Mouse (Mus musculus) monocyte, adult 2 months (primary cell): ENCODE measurements around the gene Wdr81.

Experiments
- DNase-seq, 2 experiments: peaks; one replicate each; pipeline ENCODE4 v3.0.0; 2022; ENCODE audit warnings: low spot score in 2 of 2, low read depth in 1 of 2

Wdr81 gene

DNA sequence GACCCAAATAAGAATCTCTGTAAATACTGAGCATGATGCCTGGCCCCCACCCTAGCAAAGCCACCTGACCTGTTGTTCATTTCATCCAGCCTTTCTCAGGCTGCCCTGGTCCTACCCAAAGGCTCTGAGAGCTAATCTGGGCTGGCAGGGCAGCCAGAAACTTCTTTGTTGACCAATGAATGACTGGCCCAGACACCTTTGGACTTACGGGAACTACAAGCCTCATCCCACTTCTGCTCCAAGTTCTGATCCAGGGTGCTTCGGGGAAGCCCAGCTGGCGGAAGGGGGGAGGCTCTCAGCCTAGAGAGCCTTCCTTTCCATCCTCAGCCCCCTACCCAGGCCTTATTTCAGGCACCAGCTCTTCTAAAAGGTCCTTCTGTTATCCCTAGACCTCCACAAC, 15.7 kb downstream of the Wdr81 start:
- no peak for DNase-seq

DNA sequence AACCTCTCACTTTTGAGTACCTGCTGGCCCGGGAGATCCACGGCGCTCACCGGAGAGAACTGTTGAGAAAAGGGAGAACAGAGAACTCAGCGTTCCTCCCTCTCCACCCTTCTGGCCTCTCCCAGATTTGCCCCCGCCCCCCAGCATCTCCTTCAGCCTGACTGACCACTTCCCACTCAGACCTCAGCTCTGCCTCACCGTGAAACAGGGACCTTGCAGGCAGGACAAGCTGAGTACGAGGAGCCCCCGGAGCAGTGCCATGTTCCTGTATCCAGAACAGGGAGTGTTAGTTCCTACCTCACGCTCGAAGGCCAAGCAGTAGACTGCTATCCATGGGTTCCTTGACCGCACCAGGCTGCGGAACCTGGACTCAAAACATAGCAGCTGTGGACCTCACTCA, 16.3 kb downstream of the Wdr81 start:
- no peak for DNase-seq

DNA sequence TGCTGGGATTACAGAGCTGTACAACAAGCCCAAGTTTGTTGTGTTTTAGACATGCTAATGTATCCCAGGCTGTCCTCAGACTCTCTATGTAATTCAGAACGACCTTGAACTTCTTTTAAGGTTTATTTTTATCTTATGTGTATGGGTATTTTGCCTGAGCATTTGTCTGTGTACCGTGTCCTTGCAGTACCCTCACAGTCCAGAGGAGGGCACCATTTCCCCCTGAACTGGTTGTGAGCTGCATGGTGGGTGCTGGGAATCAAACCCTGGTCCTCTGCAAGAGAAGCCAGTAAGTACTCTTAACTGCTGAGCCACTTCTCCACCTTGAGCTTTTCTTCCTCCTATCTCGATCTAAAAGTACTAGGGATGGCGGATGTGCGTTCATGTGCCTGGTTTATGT, 20.4 kb downstream of the Wdr81 start:
- no peak for DNase-seq

DNA sequence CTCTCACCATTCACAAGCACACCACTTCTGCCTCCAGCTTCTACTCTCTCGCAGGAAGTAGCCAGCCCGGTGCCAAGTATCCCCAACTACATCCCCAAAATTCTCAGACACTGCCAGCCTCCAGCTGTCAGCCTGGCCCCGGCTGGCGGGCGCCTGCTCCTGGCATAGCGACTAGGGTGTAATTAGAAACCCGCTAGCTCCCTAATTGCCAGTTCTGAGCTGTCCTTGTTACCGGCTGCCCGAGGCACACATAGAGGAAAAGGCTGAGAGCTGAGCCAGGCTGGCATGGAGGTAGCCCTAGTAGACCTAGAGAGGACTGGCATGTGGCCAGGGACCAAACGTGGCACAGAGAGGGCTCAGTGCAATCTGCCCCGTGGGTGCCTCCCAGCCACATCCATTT, 23.2 kb downstream of the Wdr81 start:
- DNase-seq, result no peak

DNA sequence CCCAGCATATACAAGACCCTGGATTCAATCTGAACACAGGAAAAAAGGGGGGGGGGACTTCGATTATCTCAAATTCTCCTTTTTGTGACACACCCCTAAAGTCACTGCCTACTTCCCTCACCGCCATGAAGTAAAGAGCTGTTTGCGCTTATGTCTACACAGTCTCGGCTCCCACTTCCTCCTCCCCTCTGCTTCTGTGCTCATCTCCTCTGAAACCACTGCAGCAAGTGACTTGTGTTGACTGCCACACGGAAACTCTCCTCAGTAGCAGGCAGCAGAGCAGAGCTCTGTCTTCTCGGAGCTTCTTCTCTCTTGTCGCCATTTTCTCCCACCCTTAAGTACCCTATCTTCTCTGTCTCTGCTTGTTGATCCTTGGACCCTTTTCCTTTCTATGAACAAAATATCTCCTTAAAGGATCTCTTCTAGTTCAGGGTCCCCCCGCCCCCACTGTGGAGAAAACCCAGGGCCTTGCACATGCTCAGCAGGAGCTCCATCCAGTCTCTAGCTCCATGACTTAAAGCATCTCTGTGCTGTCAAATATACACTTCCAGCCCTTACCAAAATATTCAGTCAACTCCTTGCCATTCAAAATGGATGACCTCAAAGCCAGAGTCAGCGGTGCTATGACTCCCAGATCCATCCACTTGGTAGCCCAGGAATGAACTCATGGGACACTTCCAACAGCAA, 25.4 kb downstream of the Wdr81 start:
- peak in 1 of 2 experiments; percentile 49 for DNase-seq

DNA sequence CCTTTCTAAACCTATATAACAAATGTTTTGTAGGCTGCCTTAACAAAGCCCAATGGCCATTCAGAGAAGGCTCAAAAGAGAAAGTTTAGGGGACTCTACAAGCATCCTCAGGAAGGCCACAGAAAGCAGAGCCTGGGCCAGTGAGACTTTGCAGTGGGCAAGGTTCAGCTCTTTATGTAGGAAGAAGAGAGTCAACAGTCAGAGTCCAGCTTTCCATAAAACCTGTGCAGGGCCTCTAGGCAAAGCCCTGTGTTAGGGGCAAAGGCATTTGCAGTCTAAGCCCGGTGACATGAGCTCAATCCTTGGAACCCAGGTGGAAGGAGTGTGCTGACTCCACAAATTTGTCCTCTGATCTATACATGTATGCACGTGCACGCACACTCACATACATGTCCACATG, 30.1 kb downstream of the Wdr81 start:
- no peak for DNase-seq

DNA sequence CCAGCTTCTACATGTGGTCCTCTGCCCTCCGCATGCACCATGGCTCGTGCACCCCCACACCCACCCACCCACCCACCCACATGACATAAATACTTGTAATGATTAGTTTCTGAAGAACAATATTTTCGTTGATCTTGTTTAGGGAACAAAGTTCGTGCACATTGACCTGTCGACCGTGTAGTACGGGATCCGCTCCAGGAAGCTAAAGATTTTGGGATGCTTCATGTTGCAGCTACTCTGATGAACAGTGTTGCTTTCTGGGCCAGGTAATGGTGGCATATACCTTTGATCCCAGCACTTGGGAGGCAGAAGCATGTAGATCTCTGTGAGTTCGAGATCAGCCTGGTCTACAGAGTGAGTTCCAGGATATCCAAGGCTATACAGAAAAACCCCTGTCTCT, 30.5 kb downstream of the Wdr81 start:
- no peak for DNase-seq

DNA sequence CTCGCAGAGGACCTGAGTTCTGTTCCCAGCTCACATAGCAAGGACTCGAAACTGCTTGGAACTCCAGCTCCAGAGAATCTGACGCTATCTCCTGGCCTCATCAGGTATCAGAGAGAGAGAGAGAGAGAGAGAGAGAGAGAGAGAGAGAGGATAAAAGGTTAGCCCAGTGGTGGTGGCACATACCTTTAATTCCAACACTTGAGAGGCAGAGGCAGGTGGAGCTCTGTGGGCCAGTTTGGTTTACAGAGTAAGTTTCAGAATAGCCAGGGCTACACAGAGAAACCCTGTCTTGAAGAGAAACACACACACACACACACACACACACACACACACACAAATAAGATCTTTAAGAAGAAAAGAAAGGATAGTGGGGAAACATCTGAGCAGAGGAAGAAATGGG, 31.4 kb downstream of the Wdr81 start:
- no peak for DNase-seq

DNA sequence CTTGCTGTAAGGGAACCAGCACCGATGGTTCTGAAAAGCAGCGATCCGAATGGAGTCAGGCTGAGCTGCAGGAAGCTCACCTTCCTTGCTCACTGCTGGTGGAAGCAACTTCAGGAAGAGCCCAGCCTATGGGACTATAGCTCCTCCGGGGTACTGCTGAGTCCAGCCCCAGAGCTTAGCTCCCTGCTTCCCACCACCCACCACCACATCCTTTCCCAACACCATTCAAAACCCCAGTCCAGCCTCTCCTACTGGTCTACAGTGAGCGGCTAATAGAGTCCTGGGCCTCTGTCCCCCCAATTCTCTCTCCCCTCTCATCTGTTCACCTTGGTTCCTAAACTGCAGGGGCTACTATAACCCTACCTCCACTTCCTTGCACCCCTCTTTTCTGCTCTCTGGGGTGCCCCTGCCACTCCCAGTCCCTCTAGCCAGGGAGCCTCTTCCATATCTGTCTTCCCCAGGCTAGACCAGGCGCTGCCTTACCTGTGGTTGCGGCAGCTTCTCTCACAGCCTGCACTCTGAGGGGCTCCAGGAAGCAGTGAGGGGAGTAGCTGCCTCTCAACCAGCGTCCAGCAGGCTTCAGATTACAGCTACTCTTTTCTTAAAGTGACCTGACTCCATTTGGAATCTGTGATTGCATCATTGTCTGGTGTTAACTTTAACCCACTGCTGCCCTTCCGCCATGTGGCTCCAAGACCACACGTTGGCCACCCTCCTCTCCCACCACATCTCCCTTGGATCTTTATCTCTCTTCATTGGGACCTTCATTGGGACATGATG, 32.3 kb downstream of the Wdr81 start, which contains the start of gene Serpinf1:
Gene Serpinf1 (minus strand): TSS at position 689 of the 780 bp plus-strand sequence.
- no peak for DNase-seq

DNA sequence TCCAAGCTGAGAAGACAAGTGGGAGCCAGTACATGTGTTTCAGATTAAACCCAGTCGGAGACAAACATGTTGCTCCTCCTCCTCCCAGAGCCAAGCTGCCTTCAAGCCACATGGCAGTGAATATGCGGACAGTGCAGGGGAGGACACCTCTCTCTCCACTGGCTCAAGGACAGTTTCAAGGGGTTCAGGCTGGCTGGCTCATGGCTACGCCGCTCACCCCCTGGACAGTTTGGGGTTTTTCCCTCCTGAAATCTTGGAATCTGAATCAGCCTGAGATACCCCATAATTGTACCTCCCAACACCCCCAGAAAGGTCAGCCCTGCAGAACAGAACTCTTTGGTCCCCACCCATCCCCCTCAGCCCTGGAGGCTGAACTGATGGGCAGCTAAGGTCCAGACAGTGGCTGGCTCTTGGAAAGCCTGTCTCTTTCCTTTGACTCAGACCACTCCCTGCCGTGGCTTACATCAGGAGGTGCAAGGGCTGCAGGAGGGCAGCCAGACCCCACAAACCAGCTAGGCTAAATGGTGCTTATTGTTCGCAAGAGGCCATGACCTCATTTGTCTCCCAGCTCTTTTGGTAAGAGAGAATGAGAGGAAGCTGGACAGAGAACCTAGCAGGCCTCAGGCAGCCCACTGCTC, 33.0 kb downstream of the Wdr81 start:
- DNase-seq, result no peak

DNA sequence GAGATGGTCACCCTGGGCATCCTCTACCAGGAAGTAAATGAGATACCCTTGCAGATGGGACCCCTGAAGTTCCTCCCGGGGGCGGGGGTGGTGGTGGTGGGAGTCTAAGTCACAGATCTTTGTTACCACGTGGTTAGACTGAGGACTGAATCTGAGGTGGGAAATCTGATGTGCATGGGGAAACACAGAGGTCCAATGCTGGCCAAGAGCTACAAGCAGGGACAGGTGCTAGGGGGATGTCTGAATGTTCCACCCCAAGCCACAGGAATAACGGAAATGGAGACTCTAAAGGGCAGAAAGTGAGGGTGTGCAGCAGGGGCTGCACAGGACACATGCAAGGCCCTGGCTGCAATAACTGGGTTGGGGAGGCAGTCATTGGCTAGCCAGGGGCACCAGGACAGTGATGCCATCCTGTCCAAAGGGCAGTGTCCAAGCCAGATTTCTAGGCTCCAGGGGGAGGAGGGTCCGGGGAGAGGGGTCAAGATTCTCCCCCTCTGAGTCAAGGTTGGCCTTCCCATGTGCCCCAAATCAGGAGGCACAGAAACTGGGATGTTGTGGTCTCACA, 33.6 kb downstream of the Wdr81 start:
- no peak for DNase-seq

DNA sequence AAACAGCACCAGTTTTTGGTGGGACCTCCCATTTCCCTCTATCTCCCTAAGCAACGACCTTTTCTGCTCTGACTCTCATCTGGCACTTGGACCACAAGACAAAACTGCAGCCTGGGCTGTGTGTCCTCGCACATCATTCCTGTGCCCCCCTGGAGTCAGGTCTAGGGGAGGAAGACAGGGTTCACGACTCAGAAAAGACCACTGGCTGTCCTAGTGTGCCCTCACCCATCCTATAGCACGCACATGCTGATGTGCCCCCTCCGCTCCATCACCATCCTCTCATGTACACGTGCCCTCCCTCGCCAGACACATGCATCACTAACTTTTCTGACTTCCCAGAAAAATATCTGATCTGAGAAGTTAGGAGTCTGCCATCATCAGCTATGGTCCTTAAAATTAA, 34.5 kb downstream of the Wdr81 start:
- no peak for DNase-seq

DNA sequence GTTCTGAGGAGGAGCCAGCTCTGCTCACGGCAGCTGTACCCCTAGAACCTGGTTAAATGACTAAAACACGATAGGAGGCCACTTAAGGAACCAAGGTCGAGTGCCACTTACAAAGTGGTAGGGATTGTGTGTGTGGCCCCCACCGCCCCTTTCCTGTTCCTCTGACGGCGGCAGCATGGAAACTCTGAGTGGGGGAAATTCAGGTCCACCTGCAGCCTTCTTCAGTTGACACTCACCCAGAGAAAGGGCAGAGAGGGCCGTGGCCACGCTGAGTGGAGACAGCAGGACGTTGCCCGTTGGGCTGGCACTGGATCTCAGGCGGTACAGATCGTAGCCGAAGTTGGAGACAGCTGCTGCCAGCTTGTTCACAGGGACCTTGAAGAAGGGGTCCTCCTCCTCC, 38.5 kb downstream of the Wdr81 start:
- DNase-seq, result no peak

DNA sequence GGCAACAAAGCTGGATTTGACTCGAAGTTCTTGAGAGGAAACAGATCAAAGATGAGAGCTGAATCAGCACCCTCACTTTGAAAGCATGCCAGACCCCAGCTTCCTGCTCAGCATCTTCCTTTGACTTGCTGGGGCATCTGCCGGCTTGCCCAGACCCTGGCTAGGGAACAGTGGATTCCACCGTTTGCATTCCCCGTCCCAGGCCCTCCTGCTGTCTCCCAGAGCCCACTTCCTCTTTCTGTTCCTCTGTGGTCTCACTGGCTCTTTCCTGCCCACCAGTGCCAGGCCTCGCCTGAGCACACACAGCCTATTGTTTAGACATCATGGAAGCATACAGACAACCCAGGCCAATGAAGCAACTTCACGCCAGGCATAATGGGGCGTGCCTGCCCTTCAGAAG, 39.4 kb downstream of the Wdr81 start:
- peak; percentile 13 to 44 for DNase-seq

DNA sequence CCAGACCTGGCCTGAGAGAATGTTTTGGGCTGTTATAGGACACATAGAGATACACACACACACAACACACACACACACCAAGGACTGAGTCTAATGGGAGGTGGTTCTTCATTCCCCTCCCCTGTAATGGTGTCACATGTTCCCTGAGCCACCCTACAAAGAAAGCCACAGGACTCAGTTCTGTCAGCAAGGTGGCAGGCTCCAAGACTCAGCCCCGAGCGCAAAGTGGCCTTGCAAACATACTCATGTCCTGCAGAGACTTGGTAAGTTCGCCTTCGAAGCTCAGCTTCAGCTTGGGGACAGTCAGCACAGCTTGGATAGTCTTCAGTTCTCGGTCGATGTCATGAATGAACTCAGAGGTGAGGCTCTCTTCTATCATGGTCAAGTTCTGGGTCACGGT, 43.9 kb downstream of the Wdr81 start:
- DNase-seq, result no peak

DNA sequence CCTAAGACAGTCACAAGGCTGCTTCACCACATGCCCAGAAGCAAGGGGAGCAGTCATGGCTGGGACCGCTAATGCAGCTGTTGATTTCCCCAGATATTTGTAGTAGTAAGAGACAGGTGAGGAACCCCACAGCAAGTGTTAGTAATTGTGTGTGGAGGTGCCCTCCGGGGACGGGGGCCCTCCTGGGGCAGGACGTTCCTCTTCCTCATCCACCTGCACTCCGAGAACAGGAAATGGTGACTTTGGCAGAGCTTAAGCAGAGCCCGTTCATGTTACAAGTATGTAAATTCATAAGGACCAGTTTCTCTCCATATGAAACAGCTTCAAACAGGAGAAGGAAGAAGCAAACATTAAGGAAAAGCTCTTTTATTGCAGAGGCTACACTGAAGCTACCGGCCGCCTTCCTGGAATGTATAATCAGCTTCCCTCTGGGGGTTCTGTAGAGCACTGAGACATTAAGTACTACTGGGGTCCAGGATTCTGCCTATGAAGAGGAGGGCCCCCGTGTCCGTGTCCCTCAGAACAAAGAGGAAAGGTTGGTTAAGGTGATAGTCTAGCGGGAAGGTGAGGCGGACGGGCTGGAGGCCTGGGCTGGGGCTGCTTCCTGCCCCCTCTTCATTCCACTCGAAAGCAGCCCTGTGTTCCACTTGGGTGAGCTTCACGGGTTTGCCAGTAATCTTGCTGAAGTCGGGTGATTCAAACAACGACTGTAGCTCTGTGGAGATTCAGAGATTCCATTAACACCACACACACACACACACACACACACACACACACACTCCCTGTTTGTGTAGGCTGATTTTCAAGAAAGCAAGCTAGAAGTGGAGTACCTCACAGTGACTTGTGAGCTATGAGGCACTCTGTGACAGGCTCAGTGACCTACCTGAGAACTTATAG, 44.6 kb downstream of the Wdr81 start:
- no peak for DNase-seq

DNA sequence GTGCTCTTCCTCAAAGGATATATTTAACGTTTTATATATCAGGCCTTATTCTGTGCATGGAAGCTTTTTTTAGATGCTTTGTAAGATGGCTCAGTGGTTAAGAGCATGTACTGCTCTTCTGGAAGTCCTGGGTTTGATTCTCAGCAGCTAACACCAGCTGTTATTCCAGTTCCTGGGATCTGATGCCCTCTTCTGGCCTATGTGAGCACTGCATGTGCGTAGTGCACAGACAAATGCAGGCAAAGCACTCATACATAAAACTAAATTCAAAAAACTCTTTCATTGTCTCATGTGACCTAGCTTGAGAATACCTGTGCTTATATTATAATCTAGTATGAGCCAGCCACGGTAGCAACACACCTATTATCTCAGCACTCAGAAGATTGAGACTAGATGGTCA, 47.7 kb downstream of the Wdr81 start:
- peak in 1 of 2 experiments; percentile 53 for DNase-seq

DNA sequence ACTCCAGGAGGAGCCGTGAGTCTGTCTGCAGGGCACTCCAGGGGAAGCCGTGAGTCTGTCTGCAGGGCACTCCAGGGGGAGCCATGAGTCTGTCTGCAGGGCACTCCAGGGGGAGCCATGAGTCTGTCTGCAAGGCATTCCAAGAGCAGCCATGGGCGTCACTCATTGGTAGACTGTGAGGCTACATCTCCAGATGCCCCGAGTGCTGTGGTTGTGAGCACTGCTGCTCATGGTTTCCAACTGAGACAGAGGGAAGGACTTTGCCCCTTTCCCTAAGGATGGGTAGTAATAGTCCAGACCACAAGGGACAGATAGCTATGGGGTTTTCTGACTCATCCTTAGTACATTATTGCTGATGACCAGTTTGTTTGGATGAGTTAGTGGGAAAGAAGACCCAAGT, 48.4 kb downstream of the Wdr81 start:
- DNase-seq, result no peak

DNA sequence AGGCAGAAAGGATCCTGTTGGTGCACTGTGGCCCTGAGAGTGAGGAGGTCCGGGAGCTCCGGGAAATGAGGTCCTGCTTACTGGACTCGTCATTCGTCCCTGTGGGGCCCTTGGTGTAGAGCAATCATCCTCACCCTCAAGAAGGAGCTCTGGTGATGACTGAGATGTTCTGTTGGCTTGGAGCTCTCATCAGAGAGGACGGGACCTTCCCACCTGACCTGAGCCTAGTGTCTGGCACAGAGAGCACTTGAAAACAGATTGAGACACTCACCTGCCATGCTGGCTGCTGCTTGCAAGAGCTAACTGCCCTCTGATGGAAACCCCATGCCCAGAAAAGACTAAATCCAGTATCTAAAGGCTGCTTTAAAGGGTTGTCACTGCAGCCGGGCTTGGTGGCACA, 49.7 kb downstream of the Wdr81 start:
- DNase-seq, result no peak

DNA sequence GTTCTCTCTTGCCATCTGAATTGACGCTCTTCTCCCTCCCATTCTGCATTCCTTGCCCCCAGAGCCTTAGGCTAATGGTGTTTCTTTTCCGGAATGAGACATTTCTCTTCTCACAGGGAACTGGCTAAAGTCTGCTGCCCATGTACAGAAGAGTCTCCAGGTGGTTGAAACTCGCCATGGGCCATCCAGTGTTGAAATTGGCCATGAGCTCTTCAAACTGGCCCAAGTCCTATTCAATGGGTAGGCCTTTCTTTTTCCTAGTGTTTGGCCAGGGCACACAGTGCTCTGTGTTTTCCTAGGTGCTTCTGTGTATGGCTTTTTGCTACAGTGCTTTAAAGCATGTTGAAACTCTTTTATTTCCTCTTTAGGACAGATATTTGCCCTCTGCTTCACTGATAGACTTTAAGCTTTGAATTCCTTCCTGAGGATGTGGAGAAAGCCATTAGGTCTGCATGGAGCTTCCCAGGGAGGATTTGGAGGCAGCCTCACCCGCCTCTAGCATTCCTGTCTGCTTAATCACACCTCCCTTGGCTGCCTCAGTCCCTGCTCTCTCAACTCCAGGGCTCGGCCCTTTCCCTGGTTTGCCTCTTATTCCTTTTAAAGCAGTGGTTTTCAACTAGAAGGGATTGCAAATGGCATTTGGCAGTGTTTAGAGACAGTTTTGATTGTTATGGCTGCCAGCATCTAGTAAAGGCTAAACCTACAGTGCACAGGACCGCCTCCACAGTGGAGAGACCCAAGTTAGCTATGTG, 51.0 kb downstream of the Wdr81 start:
- DNase-seq, result no peak
